Mouse (Mus musculus) macrophage (primary cell): Measurements from ENCODE around the gene Nkd1. TPM values are rescaled to one million over a fixed set of nuclear protein-coding genes. Genes with fewer than 3 reads are reported as not detected.

Experiments used
- H3K27ac ChIP-seq: fragments of 350-480 bp; formaldehyde crosslinking; 2 replicates; pipeline ENCODE4 v1.9.0; 2021
- H3K36me3 ChIP-seq: fragments of 350-480 bp; formaldehyde crosslinking; 2 replicates; pipeline ENCODE4 v1.9.0; 2021; ENCODE audit errors: inconsistent target
- H3K4me3 ChIP-seq: fragments of 350-480 bp; formaldehyde crosslinking; 2 replicates; pipeline ENCODE4 v1.9.0; 2021; ENCODE audit errors: inconsistent target
- H3K79me2 ChIP-seq: fragments of 350-480 bp; formaldehyde crosslinking; 2 replicates; pipeline ENCODE4 v1.9.0; 2021; ENCODE audit errors: inconsistent target
- WGBS: methylation state at CpG from one replicate; pipeline ENCODE4 v1.1.7; 2026; ENCODE audit warnings: inconsistent platforms; ENCODE audit not compliant: missing documents; 5-methylcytosine and 5-hydroxymethylcytosine counted together
- polyA plus RNA-seq: library from polyadenylated mRNA; stranded (reverse); fragments of 250-400 nt; gene quantifications from 3 replicates; pipeline ENCODE4 v1.2.4, GENCODE M21; 2018; ENCODE audit warnings: inconsistent platforms
- total RNA-seq, 78 experiments: library from RNA; depleted of rRNA; stranded (reverse); fragments of 250-400 nt; gene quantifications; 1 replicate in 9 of 78; 2 replicates in 24 of 78; 3 replicates in 43 of 78; 4 replicates in 2 of 78; pipeline ENCODE4 v1.2.4; 2018; ENCODE audit warnings: inconsistent platforms in 56 of 78

Nkd1 gene
- 1 to 10 TPM in 1 of 26 experiments, not detected in 25; 2.4 TPM for total RNA-seq (2018; cell fraction: chromatin; rRNA removed)
- total RNA-seq (2018; cell fraction: cytosol; rRNA removed): not detected
- not detected for total RNA-seq (2018; cell fraction: nucleus; rRNA removed)
- polyA plus RNA-seq: not detected in 3 replicates

GRCm38 (mm10) chr8:88520985-88521527, at the start of gene Nkd1:
Gene Nkd1 (plus strand): TSS chr8:88521354.
- no peak within 1 kb of the TSS for H3K27ac ChIP-seq
- WGBS: under 1% methylated on average over 67 of the region's 67 CpGs
- H3K36me3 ChIP-seq: no peaks in the 10 kb centered on the region
- no peaks in the 10 kb centered on the region for H3K79me2 ChIP-seq
- no peak within 1 kb of the TSS for H3K4me3 ChIP-seq

- H3K79me2 ChIP-seq: no peaks in the 10 kb centered on the region
- H3K27ac ChIP-seq: no peak overlapping the region
- 90% methylated on average over 4 of the region's 4 CpGs for WGBS
- H3K36me3 ChIP-seq: no peaks in the 10 kb centered on the region
- no peak overlapping the region for H3K4me3 ChIP-seq
Observed at GRCm38 (mm10) chr8:88481290-88481689, 39.9 kb upstream of the Nkd1 start.

GRCm38 (mm10) chr8:88488391-88488829, 32.7 kb upstream of the Nkd1 start:
- Histone ChIP-seq H3K27ac (no peak overlapping the region), H3K36me3 (no peaks in the 10 kb centered on the region)
- 63% methylated on average over 5 of the region's 5 CpGs for WGBS

GRCm38 (mm10) chr8:88494076-88494475, 27.1 kb upstream of the Nkd1 start:
- Histone ChIP-seq H3K36me3 (no peaks in the 10 kb centered on the region), H3K79me2 (no peaks in the 10 kb centered on the region), H3K27ac (no peak overlapping the region), H3K4me3 (no peak overlapping the region)
- 84% methylated on average over 2 of the region's 2 CpGs for WGBS

More at GRCm38 (mm10) chr8:88488391-88488829, 32.7 kb upstream of the Nkd1 start:
- Histone ChIP-seq H3K79me2 (no peaks in the 10 kb centered on the region), H3K4me3 (no peak overlapping the region)

GRCm38 (mm10) chr8:88495071-88495805, 25.9 kb upstream of the Nkd1 start:
- Histone ChIP-seq H3K27ac (no peak overlapping the region), H3K36me3 (no peaks in the 10 kb centered on the region), H3K4me3 (no peak overlapping the region), H3K79me2 (no peaks in the 10 kb centered on the region)
- WGBS: 83% methylated on average over 11 of the region's 11 CpGs

- H3K36me3 ChIP-seq: no peaks in the 10 kb centered on the region
- H3K79me2 ChIP-seq: no peaks in the 10 kb centered on the region
- H3K27ac ChIP-seq: no peak overlapping the region
- H3K4me3 ChIP-seq: no peak overlapping the region
- WGBS: 83% methylated on average over 3 of the region's 3 CpGs
Observed at GRCm38 (mm10) chr8:88502143-88502542, 19.0 kb upstream of the Nkd1 start.

- no peaks in the 10 kb centered on the region for H3K36me3 ChIP-seq
- H3K4me3 ChIP-seq: no peak overlapping the region
- H3K79me2 ChIP-seq: no peaks in the 10 kb centered on the region
- H3K27ac ChIP-seq: no peak overlapping the region
- 90% methylated on average over 5 of the region's 5 CpGs for WGBS
Observed at GRCm38 (mm10) chr8:88506981-88507380, 14.2 kb upstream of the Nkd1 start.

- Histone ChIP-seq H3K4me3 (no peak overlapping the region), H3K36me3 (no peaks in the 10 kb centered on the region), H3K27ac (no peak overlapping the region), H3K79me2 (no peaks in the 10 kb centered on the region)
- 77% methylated on average over 5 of the region's 5 CpGs for WGBS
Observed at GRCm38 (mm10) chr8:88511061-88511460, 10.1 kb upstream of the Nkd1 start.

GRCm38 (mm10) chr8:88512094-88512794, 8.9 kb upstream of the Nkd1 start:
- Histone ChIP-seq H3K27ac (no peak overlapping the region), H3K4me3 (no peak overlapping the region), H3K79me2 (no peaks in the 10 kb centered on the region), H3K36me3 (no peaks in the 10 kb centered on the region)
- WGBS: 17% methylated on average over 15 of the region's 15 CpGs

GRCm38 (mm10) chr8:88518047-88518446, 3.1 kb upstream of the Nkd1 start:
- Histone ChIP-seq H3K27ac (no peak overlapping the region), H3K36me3 (no peaks in the 10 kb centered on the region), H3K79me2 (no peaks in the 10 kb centered on the region), H3K4me3 (no peak overlapping the region)
- 66% methylated on average over 9 of the region's 9 CpGs for WGBS

GRCm38 (mm10) chr8:88520381-88520780, 773 bp upstream of the Nkd1 start:
- no peaks in the 10 kb centered on the region for H3K79me2 ChIP-seq
- H3K27ac ChIP-seq: no peak overlapping the region
- WGBS: 9% methylated on average over 13 of the region's 13 CpGs
- no peak overlapping the region for H3K4me3 ChIP-seq
- H3K36me3 ChIP-seq: no peaks in the 10 kb centered on the region

- H3K27ac ChIP-seq: no peak overlapping the region
- H3K36me3 ChIP-seq: no peaks in the 10 kb centered on the region
- H3K4me3 ChIP-seq: no peak overlapping the region
- H3K79me2 ChIP-seq: no peaks in the 10 kb centered on the region
- WGBS: 4% methylated on average over 63 of the region's 65 CpGs
Observed at GRCm38 (mm10) chr8:88521541-88522414, 624 bp downstream of the Nkd1 start.

GRCm38 (mm10) chr8:88522433-88523030, 1.4 kb downstream of the Nkd1 start:
- no peaks in the 10 kb centered on the region for H3K36me3 ChIP-seq
- WGBS: 40% methylated on average over 5 of the region's 5 CpGs
- H3K4me3 ChIP-seq: no peak overlapping the region
- H3K27ac ChIP-seq: no peak overlapping the region
- no peaks in the 10 kb centered on the region for H3K79me2 ChIP-seq

- H3K4me3 ChIP-seq: no peak overlapping the region
- H3K36me3 ChIP-seq: no peaks in the 10 kb centered on the region
- no peaks in the 10 kb centered on the region for H3K79me2 ChIP-seq
- WGBS: 77% methylated on average over 4 of the region's 4 CpGs
- H3K27ac ChIP-seq: no peak overlapping the region
Observed at GRCm38 (mm10) chr8:88523621-88524020, 2.5 kb downstream of the Nkd1 start.
